Mouse (Mus musculus) heart, postnatal 25 days (tissue): ENCODE measurements at regions not wholly inside any gene's neighbourhood (a gene's known extent, or its start where the extent isn't known, plus 50 kb on each side); places are given as distances from the start of the nearest gene placed in this dataset.

Source experiments
- DNase-seq: peaks from one replicate; pipeline ENCODE4 v3.0.0; 2022; ENCODE audit warnings: low spot score
- intact Hi-C: fragments of 180-260 bp; cut with DNase I; formaldehyde crosslinking; loops from one replicate; pipeline ENCODE4 v1.15.1; 2025

DNA sequence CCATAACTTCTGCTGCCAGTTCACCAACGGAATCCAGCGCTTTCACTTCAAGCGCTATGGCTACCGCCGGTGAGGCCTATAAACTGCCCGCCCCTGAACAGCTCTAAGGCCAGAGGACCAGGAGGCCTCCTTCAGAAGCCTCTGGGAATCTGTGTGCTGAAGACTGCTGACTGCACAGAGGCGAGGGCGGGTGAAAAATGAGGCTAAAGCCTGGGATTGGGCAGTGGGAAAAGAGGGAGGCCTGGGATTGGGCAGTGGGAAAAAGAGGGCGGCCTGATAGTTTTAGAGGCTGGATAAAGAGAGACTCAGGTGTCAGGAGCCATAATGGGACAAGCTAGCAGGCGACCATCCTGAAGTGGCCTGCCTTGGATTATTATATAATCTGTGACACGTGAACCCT is 80.8 kb downstream of the Plekhb2 start:
- intact Hi-C loops, result no loop called here
- no peak for DNase-seq

DNA sequence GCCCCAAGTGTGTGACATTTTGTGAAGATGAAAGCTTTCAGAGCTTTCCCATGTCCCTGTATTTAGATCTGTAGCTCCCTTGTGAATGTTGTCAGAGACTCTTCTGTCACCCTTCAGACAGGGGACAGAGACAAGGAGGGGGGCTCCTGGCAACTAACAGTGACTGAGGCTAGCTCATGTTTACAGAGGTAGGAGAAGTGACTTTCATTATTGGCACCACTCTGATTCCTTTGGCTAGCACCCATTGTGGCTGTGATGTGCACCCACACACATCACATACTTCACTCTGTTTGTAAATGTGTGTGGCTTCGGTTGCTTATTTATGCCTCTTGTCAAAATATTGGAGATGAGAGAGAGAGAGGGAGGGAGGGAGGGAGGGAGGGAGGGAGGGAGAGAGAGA is 93.4 kb downstream of the Plekhb2 start:
- no peak for DNase-seq
- intact Hi-C loops, result no loop called here

DNA sequence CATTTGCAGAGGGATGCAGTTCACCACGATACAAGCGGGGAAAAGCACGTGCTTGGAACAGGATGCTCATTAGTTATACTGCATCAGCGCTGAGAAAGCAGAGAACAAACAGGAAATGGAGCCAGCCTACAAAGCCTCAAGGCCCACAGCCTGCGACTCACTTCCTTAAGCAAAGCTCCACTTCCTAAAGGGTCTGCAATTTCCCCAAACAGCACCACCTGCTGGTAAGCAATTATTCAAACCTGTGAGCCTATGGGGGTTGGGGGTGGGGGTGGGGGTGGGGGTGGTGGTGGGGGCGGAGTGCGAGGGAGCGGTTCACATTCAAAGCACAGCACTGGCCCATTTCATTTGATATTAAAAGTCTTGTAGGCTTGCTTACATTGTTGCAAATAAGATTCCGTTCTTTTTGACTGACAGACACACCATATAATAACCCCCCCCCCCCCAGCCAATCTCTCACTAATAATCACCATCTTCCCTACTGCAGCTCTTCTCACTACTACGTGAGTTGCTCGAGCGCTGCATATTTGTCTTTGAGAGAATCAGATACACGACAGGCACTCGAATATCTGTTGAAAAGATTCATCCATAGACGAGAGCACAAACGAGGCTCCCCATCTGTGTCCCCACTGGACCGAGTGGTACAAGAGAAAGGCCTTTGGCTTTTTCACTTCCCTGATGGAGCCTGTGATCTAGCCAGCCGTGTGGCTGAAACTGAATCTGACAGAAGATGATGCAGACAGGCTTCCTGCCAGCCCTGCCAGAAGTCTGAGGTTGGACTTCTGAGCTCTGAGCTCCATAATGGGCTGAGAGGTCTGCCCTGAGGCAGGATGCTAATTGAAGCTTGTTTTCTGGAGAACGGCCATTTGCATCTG is 112.1 kb downstream of the Plekhb2 start:
- intact Hi-C loops, result no loop called here
- no peak for DNase-seq

DNA sequence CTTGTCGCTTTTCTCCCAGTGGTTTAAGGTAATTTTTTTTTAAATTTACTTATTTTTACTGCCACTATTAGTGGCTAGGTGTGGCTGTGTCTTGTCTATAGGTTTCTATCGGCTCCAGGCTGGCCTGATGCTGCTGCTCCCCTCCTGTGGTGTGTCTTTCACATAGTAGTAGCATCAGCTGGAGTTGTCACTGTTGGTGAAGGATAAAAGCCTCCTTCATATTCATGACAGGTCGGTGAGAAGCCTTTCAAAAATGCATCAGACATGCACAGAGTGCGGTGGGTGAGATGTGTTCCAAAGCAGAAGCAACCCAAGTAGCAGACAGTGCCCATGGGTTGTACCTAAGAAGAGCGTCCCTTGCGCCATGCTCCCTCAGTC is 112.7 kb downstream of the Plekhb2 start:
- intact Hi-C loops, result no loop called here

DNA sequence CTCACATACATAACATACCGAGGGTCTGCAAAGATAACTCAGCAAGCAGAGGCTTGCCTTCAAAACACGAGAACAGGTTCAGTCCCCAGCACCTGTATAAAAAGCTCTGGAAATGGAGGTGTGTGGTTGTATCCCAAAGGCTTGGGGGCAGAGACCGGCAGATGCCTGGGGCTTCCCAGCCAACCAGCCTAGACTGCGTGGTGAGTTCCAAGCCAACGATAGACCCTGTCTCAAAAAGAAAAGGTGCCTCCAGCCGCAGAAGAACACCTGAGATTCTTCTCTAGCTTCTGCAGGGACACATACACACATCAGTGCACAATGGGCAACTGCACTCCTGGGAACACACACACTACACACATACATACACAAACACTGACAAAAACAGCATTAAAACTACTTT is 125.0 kb downstream of the Plekhb2 start:
- no peak for DNase-seq
- intact Hi-C loops, result no loop called here

More for the DNA sequence above, 112.7 kb downstream of the Plekhb2 start:
- DNase-seq, result no peak

DNA sequence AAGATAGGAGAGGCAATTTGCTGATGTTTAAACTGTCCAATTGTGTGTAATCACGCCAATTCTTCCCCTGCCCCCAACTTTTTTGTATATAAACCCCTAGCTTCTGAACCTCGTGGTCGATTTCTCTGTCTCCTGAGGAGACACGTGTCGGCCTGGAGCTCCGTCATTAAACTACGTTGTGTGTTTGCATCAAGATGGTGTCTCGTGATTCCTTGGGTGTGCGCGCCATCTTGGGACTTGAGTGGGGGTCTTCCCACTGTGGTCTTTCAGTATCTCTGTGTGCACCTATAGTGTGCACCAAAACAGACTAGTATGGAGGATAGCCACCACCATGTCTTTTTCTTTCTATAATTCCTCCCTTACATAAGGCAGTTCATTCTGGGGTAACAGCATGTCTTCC is 128.4 kb downstream of the Plekhb2 start:
- intact Hi-C loops, result no loop called here
- no peak for DNase-seq

DNA sequence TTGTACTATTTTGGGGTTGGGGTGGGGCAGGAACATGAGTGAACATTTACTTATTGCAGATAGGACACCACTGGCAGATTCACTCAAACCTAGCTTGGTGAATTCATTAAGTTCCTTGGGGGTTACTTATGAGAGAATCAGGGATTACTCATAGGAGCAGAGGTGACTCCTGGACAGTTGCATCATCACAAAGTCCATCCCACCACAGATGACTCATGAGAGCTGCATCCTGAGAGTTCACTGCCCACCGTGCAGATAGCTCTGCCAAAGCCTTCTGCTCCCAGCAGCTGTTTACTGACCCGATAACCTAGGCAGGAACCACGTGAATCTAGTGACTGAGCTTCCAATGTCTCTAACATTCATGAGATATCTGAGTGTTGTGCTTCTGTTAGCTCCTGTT is 129.6 kb downstream of the Plekhb2 start:
- DNase-seq, result no peak
- intact Hi-C loops, result no loop called here

DNA sequence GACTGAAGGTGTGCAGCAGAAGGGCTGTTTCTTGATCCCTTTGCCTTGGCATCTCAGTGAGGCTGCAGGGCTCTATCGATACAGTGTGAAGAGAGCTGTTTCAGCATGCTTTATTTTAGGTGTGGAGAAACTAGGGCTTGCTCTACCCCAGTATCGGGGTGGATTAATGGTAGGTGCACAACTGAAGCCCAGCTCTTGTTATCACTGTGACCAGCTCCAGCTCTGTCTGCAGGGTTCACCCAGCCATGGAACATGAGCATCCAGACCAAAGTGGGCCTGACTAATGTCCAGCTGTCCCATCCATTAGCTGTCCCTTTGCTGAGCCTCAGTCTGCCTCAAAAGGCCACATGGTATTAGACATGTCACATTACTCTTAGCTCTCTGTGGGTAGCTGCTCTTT is 132.2 kb downstream of the Plekhb2 start:
- intact Hi-C loops, result no loop called here
- DNase-seq, result no peak

DNA sequence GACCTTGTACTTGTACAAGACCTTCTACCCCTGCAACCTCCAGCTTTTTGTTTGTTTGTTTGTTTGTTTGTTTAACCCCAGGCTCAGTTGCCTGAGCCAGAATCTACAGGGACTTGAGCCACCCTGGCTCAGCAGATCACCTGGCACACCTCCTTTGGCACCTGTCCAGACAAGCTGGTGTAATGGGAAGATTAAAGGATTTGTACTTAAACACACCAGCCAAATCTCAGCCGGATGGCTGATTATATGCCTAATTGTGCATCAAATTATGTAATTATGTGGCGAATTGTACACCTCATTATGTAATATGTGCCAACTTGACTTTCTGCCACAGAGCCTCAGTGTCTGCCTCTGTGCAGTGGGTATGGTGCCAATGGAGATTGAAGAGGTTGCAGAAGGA is 133.2 kb downstream of the Plekhb2 start:
- DNase-seq, result no peak
- intact Hi-C loops, result no loop called here

DNA sequence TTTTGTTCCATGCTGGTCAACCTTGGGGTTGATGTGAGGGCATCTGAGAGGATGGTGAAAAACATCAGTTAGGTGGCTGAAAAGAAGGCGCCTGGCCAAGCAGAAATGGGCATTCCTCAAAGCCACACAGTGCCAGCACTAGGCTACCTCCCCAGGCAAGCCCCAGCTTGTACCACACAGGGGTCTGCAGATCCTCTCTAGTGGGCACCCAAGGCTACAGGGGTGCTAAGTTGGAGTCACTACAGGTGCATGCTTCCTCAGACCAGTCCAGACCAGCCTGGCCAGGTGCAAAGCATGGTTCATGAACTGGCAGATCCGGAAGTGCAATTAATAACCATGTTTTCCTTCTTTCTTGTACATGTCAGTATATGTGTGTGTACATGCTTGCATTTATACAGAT is 137.1 kb downstream of the Plekhb2 start:
- no peak for DNase-seq
- intact Hi-C loops, result no loop called here

DNA sequence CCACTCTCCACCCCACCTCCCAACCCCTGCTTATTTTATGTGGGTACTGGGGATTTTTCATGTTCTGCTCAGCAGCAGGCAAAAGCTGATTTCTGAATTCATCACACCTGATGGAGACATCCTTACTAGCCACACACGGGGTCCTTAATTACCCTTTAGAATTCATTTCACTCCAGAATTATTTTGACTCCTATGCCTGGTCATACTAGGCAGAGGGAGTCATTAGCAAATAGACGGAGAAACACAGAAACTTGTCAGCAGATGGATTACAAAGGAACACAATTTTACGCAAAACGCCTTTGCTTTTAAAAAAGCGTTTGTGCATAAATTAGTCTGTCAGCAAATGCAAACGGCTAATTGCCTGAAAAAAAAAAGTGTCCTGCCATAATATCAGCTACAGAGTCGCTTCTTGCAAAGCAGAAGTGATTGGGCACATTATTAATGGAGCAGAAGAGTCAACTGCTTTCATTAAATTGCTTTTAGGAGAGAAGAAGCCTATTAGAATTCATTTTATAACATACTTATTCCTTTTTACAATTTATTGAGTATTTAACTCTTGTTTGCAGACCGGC is 138.0 kb downstream of the Plekhb2 start:
- DNase-seq, result no peak
- intact Hi-C loops, result no loop called here

DNA sequence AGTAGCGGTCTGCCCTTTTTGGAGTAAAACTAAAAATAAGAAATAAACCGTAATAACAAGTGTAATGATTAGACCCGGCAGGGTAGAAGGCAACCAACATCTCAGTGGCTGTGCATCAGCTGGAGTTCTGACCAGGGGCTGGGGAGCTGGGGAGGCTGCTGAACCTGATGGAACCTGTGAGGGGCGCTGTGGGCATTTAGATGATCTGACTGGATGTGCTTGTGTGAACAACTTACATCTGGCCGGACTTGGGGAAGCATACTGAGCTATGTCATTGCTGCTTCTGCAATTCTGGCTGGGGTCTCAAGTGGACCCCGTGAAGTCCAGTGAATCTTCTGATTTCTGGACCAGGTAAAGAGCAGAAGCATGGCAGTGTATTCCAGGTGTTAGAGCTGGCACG is 138.4 kb downstream of the Plekhb2 start:
- no peak for DNase-seq
- intact Hi-C loops, result no loop called here

DNA sequence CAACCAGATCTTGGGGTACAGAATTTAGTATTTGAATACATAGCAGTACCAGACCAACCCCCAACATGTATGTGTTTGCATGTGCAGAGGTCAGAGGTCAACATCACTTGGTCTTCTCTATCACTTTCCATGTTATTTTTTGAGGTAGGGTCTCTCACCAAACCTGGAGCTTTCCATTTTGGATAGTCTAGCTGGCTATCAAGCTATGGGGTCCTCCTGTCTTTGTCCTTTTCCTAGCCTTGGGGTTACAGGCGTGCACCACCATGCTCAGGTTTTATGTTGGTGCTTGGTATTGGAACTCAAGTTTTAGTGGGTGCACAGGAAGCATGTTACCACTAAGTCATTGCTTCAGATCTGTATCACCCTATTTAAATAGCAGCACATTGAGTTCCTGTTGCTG is 151.0 kb downstream of the Plekhb2 start:
- intact Hi-C loops, result no loop called here
- DNase-seq, result no peak

DNA sequence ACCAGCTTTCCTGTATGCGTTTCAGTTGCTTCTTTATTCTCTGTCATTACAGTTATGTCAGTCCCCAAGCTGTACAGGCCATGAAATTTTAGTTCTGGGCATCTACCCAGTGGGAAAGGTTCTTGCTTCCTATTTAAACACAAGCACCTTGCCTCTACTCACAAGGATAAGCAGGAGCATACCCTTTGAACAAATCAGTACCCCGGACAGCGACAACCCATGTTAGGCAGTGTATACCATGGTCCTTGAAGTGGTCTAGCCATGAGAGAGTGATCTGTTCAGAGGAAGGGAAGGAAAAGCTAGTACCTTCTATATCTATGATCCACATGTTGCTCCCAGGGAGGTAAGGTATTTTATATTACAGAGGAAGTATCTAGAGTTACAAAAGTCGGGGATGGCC is 167.7 kb downstream of the Plekhb2 start:
- intact Hi-C loops, result no loop called here
- no peak for DNase-seq

DNA sequence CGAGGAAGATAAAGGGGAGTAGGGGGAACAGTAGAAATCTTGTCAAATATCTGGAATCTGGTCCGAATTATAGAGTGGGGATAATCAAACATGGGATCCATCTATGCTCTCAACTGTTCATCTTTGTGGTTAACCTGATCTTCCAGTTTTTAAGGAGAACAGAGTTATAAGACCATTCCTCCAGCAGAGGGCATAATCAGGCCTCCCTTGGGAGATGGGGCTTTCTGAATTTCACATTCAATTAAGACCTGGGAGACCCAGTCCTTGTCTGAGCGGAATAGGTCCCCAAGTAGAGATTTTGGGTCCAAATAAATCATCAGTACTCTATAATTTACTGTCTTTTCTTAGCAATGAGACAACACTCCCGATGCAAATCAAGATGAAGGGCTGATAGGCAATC is 182.8 kb downstream of the Plekhb2 start:
- intact Hi-C loops, result loop anchor here (2.0 kb wide), 1 partner anchor 234 kb away; no protein-coding TSS in a partner anchor
- no peak for DNase-seq

DNA sequence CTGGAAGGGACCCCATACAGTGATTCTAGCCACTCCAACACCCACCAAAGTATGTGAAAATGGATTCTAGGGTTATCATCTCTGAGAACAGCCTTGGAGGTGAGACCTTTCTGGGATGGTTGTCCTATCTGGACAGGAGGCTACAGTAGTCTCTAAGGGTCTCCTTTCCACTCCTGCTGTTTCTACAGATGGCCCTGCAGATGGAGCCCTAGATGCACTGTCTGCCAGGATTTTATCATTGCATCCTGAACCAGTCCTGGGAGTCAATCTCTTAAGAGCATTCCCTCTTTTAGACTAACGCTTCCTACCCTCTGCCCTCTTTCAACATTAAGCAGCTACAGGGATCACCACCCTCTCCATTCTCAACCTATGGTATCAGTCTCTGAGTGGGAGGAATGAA is 223.0 kb downstream of the Plekhb2 start:
- intact Hi-C loops, result no loop called here
- DNase-seq, result no peak

DNA sequence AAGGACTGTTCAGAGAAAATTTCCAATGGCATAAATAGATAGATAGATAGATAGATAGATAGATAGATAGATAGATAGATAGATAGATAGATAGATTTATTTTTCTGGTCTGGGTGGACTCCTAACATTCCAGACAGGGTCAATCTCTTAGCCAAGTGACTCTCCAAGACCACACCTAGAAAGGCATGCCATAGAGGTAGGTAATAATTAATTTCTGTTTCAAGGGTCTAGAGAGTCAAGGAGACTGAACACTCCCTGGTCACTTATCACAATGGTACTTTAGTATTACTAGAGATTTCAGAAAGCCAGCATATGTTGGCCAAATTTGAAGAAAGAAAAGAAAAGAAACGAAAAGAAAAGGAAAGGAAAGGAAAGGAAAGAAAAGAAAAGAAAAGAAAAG is 245.1 kb downstream of the Plekhb2 start:
- DNase-seq, result no peak
- intact Hi-C loops, result no loop called here

DNA sequence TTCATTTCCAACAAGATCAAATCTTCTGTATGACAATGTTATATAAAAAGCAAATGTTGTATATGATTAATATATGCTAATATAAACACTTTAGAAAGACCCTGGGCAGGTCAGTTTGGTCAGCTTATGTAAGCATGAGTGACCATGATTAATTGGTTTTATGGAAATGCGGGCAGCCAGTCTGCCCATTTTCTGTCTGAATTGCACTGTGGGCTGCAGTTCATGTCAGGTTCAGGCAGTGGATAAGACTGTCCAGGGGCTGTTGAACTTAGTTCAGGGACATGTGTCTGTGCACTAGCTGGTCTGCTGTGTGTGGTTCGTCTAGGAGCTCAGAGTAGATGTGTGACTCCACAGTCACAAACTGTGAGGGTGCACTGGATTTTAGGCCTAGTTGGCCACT is 246.0 kb downstream of the Plekhb2 start:
- intact Hi-C loops, result no loop called here
- DNase-seq, result no peak

DNA sequence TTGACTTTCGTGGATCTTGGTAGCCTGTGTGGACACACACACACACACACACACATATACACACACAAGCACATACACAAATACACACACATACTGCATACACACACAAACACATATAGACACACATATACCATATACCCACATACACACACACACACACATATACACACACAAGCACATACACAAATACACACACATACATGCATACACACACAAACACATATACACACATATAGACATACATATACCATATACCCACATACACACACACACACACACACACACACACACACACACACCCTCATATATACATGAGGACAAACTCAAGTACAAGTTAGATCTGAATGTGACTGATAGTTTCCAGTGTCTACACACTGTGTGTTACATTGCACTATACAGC is 256.9 kb downstream of the Plekhb2 start:
- intact Hi-C loops, result no loop called here
- no peak for DNase-seq

DNA sequence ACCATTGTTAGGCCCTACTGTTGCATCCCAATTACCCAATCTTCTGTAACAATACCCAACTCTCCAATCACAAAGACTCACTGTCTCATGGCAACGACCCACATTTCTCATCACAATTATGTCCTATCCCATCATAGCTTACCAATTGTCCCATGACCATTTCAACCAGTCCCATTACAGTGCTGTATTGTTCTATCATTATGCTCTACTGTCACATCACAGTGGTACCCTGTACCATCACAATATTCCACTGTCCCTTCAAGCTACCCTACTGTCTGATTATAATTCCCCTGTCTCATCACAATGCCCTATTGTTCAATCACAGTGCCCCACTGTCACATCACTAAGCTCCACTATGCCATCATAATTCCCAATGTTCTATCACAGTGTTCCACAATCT is 260.0 kb downstream of the Plekhb2 start:
- intact Hi-C loops, result no loop called here
- no peak for DNase-seq

DNA sequence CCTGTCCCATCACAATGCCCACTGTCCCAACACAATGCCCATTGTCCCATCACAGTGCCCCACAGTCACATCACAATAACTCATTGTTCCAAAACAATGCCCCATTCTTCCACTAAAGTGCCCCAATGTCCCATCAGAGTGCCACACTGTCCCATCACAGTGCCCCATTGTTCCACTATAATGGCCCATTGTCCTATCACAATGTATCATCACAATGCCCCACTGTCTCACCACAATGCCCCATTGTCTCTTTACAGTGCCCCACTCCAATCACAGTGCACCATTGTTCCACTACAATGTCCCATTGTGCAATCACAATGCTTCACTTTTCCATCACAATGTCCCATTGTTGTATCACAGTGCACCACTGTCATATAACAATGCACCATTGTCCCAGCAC is 265.7 kb downstream of the Plekhb2 start:
- intact Hi-C loops, result no loop called here
- DNase-seq, result no peak

DNA sequence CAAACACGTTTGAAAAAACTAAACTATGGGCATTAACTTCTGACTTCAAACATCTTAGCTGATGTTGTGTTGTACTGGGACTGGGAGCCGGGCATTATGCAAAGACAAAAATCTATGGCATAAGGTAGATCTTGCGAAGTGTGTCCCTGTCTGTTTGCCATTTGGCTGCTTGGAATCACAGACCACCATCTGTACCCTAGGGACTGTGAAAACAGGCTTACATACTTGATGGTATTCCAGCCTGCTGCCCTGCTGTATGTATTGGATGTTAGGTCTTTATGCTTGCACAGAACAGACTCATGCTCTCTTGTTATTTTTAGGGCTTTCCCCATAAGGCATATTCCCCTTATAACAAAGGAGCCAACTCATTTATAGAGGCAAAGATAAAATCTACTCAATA is 288.1 kb downstream of the Plekhb2 start:
- intact Hi-C loops, result no loop called here
- DNase-seq, result no peak
